Mouse (Mus musculus) liver, adult 2 months (tissue): ENCODE results near the gene Prickle1. TPM values are rescaled to one million over a fixed set of nuclear protein-coding genes. Genes with fewer than 3 reads are reported as not detected.

Experiments
- DNase-seq: peaks from one replicate; pipeline ENCODE4 v3.0.0-alpha.2; 2011; ENCODE audit warnings: low read depth, low spot score; ENCODE audit errors: extremely low read depth
- H3K27ac ChIP-seq: fragments of 200-500 bp; replicated peaks from 2 replicates; pipeline ENCODE4 v1.5.1; 2012; ENCODE audit warnings: low read depth, mild to moderate bottlenecking, control low read depth, inconsistent platforms, low read length; ENCODE audit not compliant: insufficient read depth
- H3K27me3 ChIP-seq: fragments of 200-500 bp; 2 replicates; pipeline ENCODE4 v1.6.1; 2012; ENCODE audit warnings: mild to moderate bottlenecking, moderate library complexity, low read length, inconsistent platforms; ENCODE audit not compliant: control insufficient read depth, insufficient read depth
- H3K36me3 ChIP-seq: fragments of 200-500 bp; 2 replicates; pipeline ENCODE4 v1.6.1; 2012; ENCODE audit warnings: low read length, inconsistent platforms; ENCODE audit not compliant: control insufficient read depth, insufficient read depth
- H3K4me1 ChIP-seq: fragments of 200-500 bp; 2 replicates; pipeline ENCODE4 v1.6.1; 2011; ENCODE audit warnings: low read length; ENCODE audit not compliant: control insufficient read depth, insufficient read depth
- H3K4me3 ChIP-seq: fragments of 200-500 bp; 2 replicates; pipeline ENCODE4 v1.5.1; 2011; ENCODE audit warnings: low read depth, mild to moderate bottlenecking, control low read depth, low read length, moderate library complexity; ENCODE audit not compliant: insufficient read depth
- H3K79me2 ChIP-seq: fragments of 200-500 bp; 2 replicates; pipeline ENCODE4 v1.6.1; 2012; ENCODE audit warnings: inconsistent platforms, mild to moderate bottlenecking, low read length, moderate library complexity; ENCODE audit not compliant: control insufficient read depth, insufficient read depth
- H3K9ac ChIP-seq: fragments of 200-500 bp; 2 replicates; pipeline ENCODE4 v1.6.1; 2012; ENCODE audit warnings: low read depth, mild to moderate bottlenecking, control low read depth, inconsistent platforms, low read length
- CTCF ChIP-seq: fragments of 200-500 bp; IDR thresholded peaks from 2 replicates; pipeline ENCODE4 v1.5.1; 2011; ENCODE audit warnings: low read depth, low read length, control low read depth
- POLR2A ChIP-seq: fragments of 200-500 bp; IDR thresholded peaks from 2 replicates; pipeline ENCODE4 v1.6.1; 2011; ENCODE audit warnings: low read length, control low read depth; ENCODE audit not compliant: insufficient read depth; ENCODE audit errors: extremely low read depth
- whole genome bisulfite sequencing: fragments of 180-500 bp; shearing (Covaris S2); methylation state at CpG from one replicate; pipeline ENCODE4 v1.1.7; 2018; 5-methylcytosine and 5-hydroxymethylcytosine counted together
- polyA plus RNA-seq: library from polyadenylated mRNA; depleted of rRNA; stranded (reverse); fragments of >200 nt; gene quantifications from 2 replicates; pipeline ENCODE4 v1.2.3, GENCODE M21; 2012
- total RNA-seq: library from RNA; depleted of rRNA; stranded (reverse); fragments of >200 nt; gene quantifications from 2 replicates; pipeline ENCODE4 v1.2.3, GENCODE M21; 2014

The Prickle1 gene
- total and polyA plus RNA-seq, 2 experiments: 1.2 to 1.9 TPM

DNA sequence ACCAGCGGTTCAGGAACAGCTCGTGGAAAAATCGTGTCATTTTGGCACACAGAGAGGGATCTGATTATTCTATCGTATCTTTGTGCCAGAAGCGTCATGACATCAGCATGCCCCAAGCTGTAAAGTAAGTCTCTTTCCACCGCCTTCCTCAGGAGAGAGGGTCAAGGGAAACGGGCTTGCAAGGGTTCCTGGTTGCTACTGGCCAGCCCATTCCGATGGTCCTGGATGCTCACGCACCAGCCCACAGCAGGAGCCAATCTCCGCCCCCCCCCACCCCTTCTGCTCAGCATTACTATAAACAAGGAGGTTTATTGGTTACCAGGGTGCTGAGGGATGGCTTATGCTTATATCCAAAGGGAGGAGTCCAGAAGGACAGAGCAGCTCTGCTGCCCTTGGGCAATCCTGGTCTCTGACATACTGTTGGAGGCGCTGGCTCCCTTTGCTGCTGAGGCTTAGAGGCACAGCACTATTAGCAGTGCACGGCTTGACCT is 3.8 kb downstream of the Prickle1 start:
- no peak overlapping the region for H3K27ac ChIP-seq
- 0 out of 2 replicates have a peak, but pooled peaks cover 2% of the 10 kb centered on the region for H3K79me2 ChIP-seq
- no peaks in the 10 kb centered on the region for H3K27me3 ChIP-seq
- peak; percentile 29 for DNase-seq
- no peak overlapping the region for H3K9ac ChIP-seq
- no peaks in the 10 kb centered on the region for H3K36me3 ChIP-seq
- TF ChIP-seq CTCF: peak; percentile 16; the same call in 1 of the 2 replicates
- no peak for TF ChIP-seq POLR2A
- 0 out of 2 replicates have a peak overlapping the region, but pooled peaks have one; percentile 17 for H3K4me3 ChIP-seq
- peaks cover 2% of the 10 kb centered on the region; the same call in 1 of the 2 replicates for H3K4me1 ChIP-seq
- 11% methylated on average over 12 of the region's 12 CpGs for WGBS

DNA sequence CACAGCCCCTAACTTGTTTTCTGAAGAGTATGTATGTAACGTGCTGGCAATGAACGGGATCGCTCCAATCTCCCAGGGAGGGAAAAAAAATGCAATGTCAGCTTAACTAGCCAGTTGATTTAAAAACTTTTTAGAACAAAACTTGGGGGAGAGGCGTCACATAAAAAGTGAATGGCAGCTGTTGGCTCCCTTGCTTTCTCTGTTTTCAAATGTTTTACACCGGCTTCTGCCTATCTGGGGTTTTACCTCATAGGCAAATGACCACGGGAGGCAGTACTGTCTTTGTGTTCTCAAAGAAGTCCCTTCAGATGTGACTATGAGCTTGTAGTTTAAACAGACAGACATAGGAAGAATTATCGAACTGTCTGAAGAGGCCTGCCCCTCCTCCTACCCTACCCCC is 4.3 kb downstream of the Prickle1 start:
- Histone ChIP-seq H3K4me1 (peaks cover 2% of the 10 kb centered on the region; the same call in 1 of the 2 replicates), H3K9ac (no peak overlapping the region), H3K4me3 (no peak overlapping the region), H3K27ac (no peak overlapping the region), H3K36me3 (no peaks in the 10 kb centered on the region), H3K79me2 (peaks cover 2% of the 10 kb centered on the region; the same call in 1 of the 2 replicates), H3K27me3 (no peaks in the 10 kb centered on the region)
- 53% methylated on average over 7 of the region's 7 CpGs for WGBS
- DNase-seq: no peak
- TF ChIP-seq POLR2A (no peak), CTCF (no peak)

DNA sequence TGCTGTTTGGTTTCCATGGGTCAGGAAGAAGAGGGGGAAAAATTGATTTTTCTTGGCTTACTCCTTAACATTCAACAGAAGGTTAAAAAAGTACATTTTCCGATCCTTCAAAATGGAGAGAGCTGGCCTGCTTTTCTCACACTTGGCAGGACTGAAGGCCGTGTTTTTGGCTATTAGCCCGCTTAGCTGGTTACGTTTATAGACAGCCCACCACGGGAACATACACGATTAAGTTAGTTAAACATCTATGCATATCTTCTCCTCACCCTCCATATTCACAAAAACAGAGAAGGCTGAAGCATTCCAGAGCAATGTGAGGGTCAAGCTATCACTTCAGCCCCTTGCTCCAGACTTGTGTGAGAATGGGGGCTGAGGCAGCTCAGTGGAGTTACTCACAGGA is 7.3 kb downstream of the Prickle1 start:
- H3K36me3 ChIP-seq: no peaks in the 10 kb centered on the region
- no peak overlapping the region for H3K27ac ChIP-seq
- DNase-seq: no peak
- H3K4me3 ChIP-seq: no peak overlapping the region
- H3K9ac ChIP-seq: no peak overlapping the region
- H3K79me2 ChIP-seq: peaks cover 7% of the 10 kb centered on the region; the same call in 1 of the 2 replicates
- no peak for TF ChIP-seq CTCF
- WGBS: 66% methylated on average over 6 of the region's 6 CpGs
- H3K27me3 ChIP-seq: no peaks in the 10 kb centered on the region
- H3K4me1 ChIP-seq: no peaks in the 10 kb centered on the region; the same call in 1 of the 2 replicates

DNA sequence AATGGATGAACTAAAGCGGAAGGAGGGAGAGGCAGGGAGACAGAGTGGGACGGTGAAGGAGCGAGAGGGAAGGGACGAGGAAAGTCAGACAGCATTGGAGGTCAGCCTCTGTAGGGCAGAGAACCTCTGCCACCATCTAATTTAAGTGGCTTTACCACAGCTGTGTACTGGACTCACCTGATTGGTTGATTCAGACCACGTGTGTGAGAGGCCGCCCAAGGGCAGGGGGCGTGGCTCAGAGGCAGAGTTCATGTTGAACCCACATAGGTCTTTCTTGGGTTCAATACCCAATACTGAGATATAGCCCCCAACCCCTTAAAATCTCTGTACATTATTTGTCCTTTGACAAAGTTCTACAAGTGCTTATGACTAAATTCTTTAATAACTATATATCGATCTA is 8.0 kb downstream of the Prickle1 start:
- DNase-seq: no peak
- H3K4me1 ChIP-seq: no peaks in the 10 kb centered on the region; the same call in 1 of the 2 replicates
- no peak for TF ChIP-seq CTCF
- no peak for TF ChIP-seq POLR2A
- no peak overlapping the region for H3K4me3 ChIP-seq
- H3K27ac ChIP-seq: no peak overlapping the region
- H3K9ac ChIP-seq: no peak overlapping the region
- 92% methylated on average over 8 of the region's 8 CpGs for WGBS
- H3K79me2 ChIP-seq: peaks cover 7% of the 10 kb centered on the region; the same call in 1 of the 2 replicates
- H3K36me3 ChIP-seq: no peaks in the 10 kb centered on the region
- H3K27me3 ChIP-seq: no peaks in the 10 kb centered on the region

GRCm38 (mm10) chr15:93583051-93583450 is 12.6 kb downstream of the Prickle1 start:
- Histone ChIP-seq H3K9ac (no peak overlapping the region), H3K27me3 (no peaks in the 10 kb centered on the region), H3K36me3 (no peaks in the 10 kb centered on the region), H3K4me3 (no peak overlapping the region), H3K4me1 (no peaks in the 10 kb centered on the region), H3K79me2 (peaks cover 5% of the 10 kb centered on the region; the same call in 1 of the 2 replicates), H3K27ac (no peak overlapping the region)
- 92% methylated on average over 11 of the region's 11 CpGs for WGBS
- no peak for TF ChIP-seq POLR2A
- TF ChIP-seq CTCF: no peak
- DNase-seq: no peak

GRCm38 (mm10) chr15:93581736-93582135 is 14.0 kb downstream of the Prickle1 start:
- no peak for DNase-seq
- no peak overlapping the region for H3K27ac ChIP-seq
- no peaks in the 10 kb centered on the region for H3K36me3 ChIP-seq
- no peak overlapping the region for H3K9ac ChIP-seq
- no peaks in the 10 kb centered on the region for H3K27me3 ChIP-seq
- no peak overlapping the region for H3K4me3 ChIP-seq
- WGBS: 88% methylated on average over 8 of the region's 8 CpGs
- H3K79me2 ChIP-seq: peaks cover 5% of the 10 kb centered on the region; the same call in 1 of the 2 replicates
- no peak for TF ChIP-seq POLR2A
- H3K4me1 ChIP-seq: no peaks in the 10 kb centered on the region
